Mouse (Mus musculus) MEL (cell line): Measurements from ENCODE around the gene Rpl18a. TPM values are rescaled to one million over a fixed set of nuclear protein-coding genes. Genes with fewer than 3 reads are reported as not detected.

ENCODE experiments used
- DNase-seq: peaks from one replicate; pipeline ENCODE4 v3.0.0; 2011; ENCODE audit warnings: low read depth, low spot score
- H3K27ac ChIP-seq: 2 replicates; pipeline ENCODE4 v1.5.1; 2012; ENCODE audit warnings: low read depth, mild to moderate bottlenecking, control low read depth, low read length, moderate library complexity; ENCODE audit not compliant: control insufficient read depth
- H3K27me3 ChIP-seq, 2 experiments: fragments of 150-350 bp in 1 of 2; sonication (generic) in 1 of 2; 2 replicates each; pipeline ENCODE4 v1.6.1; 2012; ENCODE audit warnings: low read length in 2 of 2, mild to moderate bottlenecking in 2 of 2, improper control_type of control experiment in 1 of 2, moderate library complexity in 1 of 2; ENCODE audit not compliant: insufficient read depth in 2 of 2, control insufficient read depth in 1 of 2
- H3K36me3 ChIP-seq, 2 experiments: 2 replicates each; pipeline ENCODE4 v1.6.1; 2012 to 2014; ENCODE audit warnings: low read length in 2 of 2, improper control_type of control experiment in 1 of 2, inconsistent platforms in 1 of 2, mild to moderate bottlenecking in 1 of 2; ENCODE audit not compliant: insufficient read depth in 2 of 2, control insufficient read depth in 1 of 2
- H3K4me1 ChIP-seq, 2 experiments: fragments of 150-350 bp in 1 of 2; sonication (generic) in 1 of 2; 2 replicates each; pipeline ENCODE4 v1.6.1; 2012; ENCODE audit warnings: low read length in 2 of 2, improper control_type of control experiment in 1 of 2, mild to moderate bottlenecking in 1 of 2; ENCODE audit not compliant: insufficient read depth in 2 of 2, control insufficient read depth in 1 of 2
- H3K4me3 ChIP-seq, 2 experiments: fragments of 150-350 bp in 1 of 2; sonication (generic) in 1 of 2; 2 replicates each; pipeline ENCODE4 v1.5.1; 2012; ENCODE audit warnings: low read depth in 2 of 2, low read length in 2 of 2, mild to moderate bottlenecking in 2 of 2, moderate library complexity in 2 of 2, control low read depth in 1 of 2, improper control_type of control experiment in 1 of 2; ENCODE audit not compliant: control insufficient read depth in 1 of 2, insufficient read depth in 1 of 2
- H3K79me2 ChIP-seq: 2 replicates; pipeline ENCODE4 v1.6.1; 2012; ENCODE audit warnings: mild to moderate bottlenecking, low read length, moderate library complexity; ENCODE audit not compliant: control insufficient read depth, poor library complexity, insufficient read depth
- H3K9ac ChIP-seq: 2 replicates; pipeline ENCODE4 v1.6.1; 2012; ENCODE audit warnings: low read depth, mild to moderate bottlenecking, control low read depth, low read length, moderate library complexity; ENCODE audit not compliant: control insufficient read depth, poor library complexity, severe bottlenecking
- H3K9me3 ChIP-seq: fragments of 150-350 bp; sonication (generic); replicated peaks from 2 replicates; pipeline ENCODE4 v1.6.1; 2012; ENCODE audit warnings: mild to moderate bottlenecking, low read length, improper control_type of control experiment, moderate library complexity; ENCODE audit not compliant: insufficient read depth
- CHD1 ChIP-seq: IDR thresholded peaks from 2 replicates; pipeline ENCODE4 v1.6.1; 2012; ENCODE audit warnings: low read depth, mild to moderate bottlenecking, inconsistent platforms, low read length, improper control_type of control experiment
- CHD2 ChIP-seq: IDR thresholded peaks from 2 replicates; pipeline ENCODE4 v1.6.1; 2011; ENCODE audit warnings: low read length, improper control_type of control experiment
- CTCF ChIP-seq, 3 experiments: IDR thresholded peaks in 2 of 3; conservative IDR thresholded peaks in 1 of 3; 2 replicates each; pipeline ENCODE4 v1.5.1; 2011 to 2012; ENCODE audit warnings: low read length in 3 of 3, low read depth in 2 of 3, mild to moderate bottlenecking in 2 of 3, improper control_type of control experiment in 1 of 3, inconsistent platforms in 1 of 3, mixed read lengths in 1 of 3, moderate library complexity in 1 of 3; ENCODE audit not compliant: control insufficient read depth in 1 of 3, insufficient read depth in 1 of 3, poor library complexity in 1 of 3, severe bottlenecking in 1 of 3
- E2F4 ChIP-seq: IDR thresholded peaks from 2 replicates; pipeline ENCODE4 v1.6.1; 2011; ENCODE audit warnings: low read depth, low read length, improper control_type of control experiment, borderline replicate concordance
- ELF1 ChIP-seq: IDR thresholded peaks from 2 replicates; pipeline ENCODE4 v1.6.1; 2014; ENCODE audit warnings: low read depth, mild to moderate bottlenecking, inconsistent platforms, low read length, improper control_type of control experiment, moderate library complexity
- EP300 ChIP-seq, 2 experiments: IDR thresholded peaks; 2 replicates each; pipeline ENCODE4 v1.6.1; 2011; ENCODE audit warnings: improper control_type of control experiment in 2 of 2, low read length in 2 of 2, low read depth in 1 of 2, mild to moderate bottlenecking in 1 of 2
- GATA1 ChIP-seq: IDR thresholded peaks from 2 replicates; pipeline ENCODE4 v1.6.1; 2011; ENCODE audit warnings: low read depth, low read length, improper control_type of control experiment
- JUND ChIP-seq: IDR thresholded peaks from 2 replicates; pipeline ENCODE4 v1.6.1; 2011; ENCODE audit warnings: low read depth, mild to moderate bottlenecking, improper control_type of control experiment, low read length
- MEF2A ChIP-seq: IDR thresholded peaks from 2 replicates; pipeline ENCODE4 v1.6.1; 2014; ENCODE audit warnings: low read depth, mild to moderate bottlenecking, inconsistent platforms, low read length, improper control_type of control experiment; ENCODE audit not compliant: poor library complexity, insufficient replicate concordance, severe bottlenecking; ENCODE audit errors: extremely low read depth
- MYB ChIP-seq: IDR thresholded peaks from 2 replicates; pipeline ENCODE4 v1.6.1; 2011; ENCODE audit warnings: mild to moderate bottlenecking, low read depth, low read length, improper control_type of control experiment
- NELFE ChIP-seq: IDR thresholded peaks from 2 replicates; pipeline ENCODE4 v1.6.1; 2011; ENCODE audit warnings: low read depth, low read length, improper control_type of control experiment
- POLR2A ChIP-seq, 2 experiments: IDR thresholded peaks; 2 replicates each; pipeline ENCODE4 v1.6.1; 2011 to 2012; ENCODE audit warnings: low read length in 2 of 2, mild to moderate bottlenecking in 2 of 2, control low read depth in 1 of 2, improper control_type of control experiment in 1 of 2, low read depth in 1 of 2, moderate library complexity in 1 of 2; ENCODE audit not compliant: control insufficient read depth in 1 of 2, insufficient read depth in 1 of 2, poor library complexity in 1 of 2
- RAD21 ChIP-seq: IDR thresholded peaks from 2 replicates; pipeline ENCODE4 v1.6.1; 2011; ENCODE audit warnings: mild to moderate bottlenecking, low read depth, low read length, improper control_type of control experiment
- SIN3A ChIP-seq: IDR thresholded peaks from 2 replicates; pipeline ENCODE4 v1.6.1; 2012; ENCODE audit warnings: low read length, improper control_type of control experiment, inconsistent platforms
- TAL1 ChIP-seq: IDR thresholded peaks from 2 replicates; pipeline ENCODE4 v1.6.1; 2012; ENCODE audit warnings: mild to moderate bottlenecking, inconsistent platforms, low read length, moderate library complexity, mixed read lengths
- TBP ChIP-seq: IDR thresholded peaks from 2 replicates; pipeline ENCODE4 v1.8.0; 2011; ENCODE audit warnings: low read depth, low read length, improper control_type of control experiment
- USF1 ChIP-seq: IDR thresholded peaks from 2 replicates; pipeline ENCODE4 v1.6.1; 2014; ENCODE audit warnings: low read depth, mild to moderate bottlenecking, inconsistent platforms, low read length, improper control_type of control experiment, moderate library complexity
- USF2 ChIP-seq, 2 experiments: IDR thresholded peaks; 2 replicates each; pipeline ENCODE4 v1.6.1; 2011 to 2012; ENCODE audit warnings: improper control_type of control experiment in 2 of 2, low read length in 2 of 2, borderline replicate concordance in 1 of 2, inconsistent platforms in 1 of 2, low read depth in 1 of 2, mild to moderate bottlenecking in 1 of 2; ENCODE audit not compliant: insufficient read depth in 1 of 2
- ZKSCAN1 ChIP-seq: IDR thresholded peaks from 2 replicates; pipeline ENCODE4 v1.6.1; 2012; ENCODE audit warnings: low read depth, mild to moderate bottlenecking, inconsistent platforms, low read length, improper control_type of control experiment, moderate library complexity
- ZMIZ1 ChIP-seq: IDR thresholded peaks from 2 replicates; pipeline ENCODE4 v1.6.1; 2012; ENCODE audit warnings: low read depth, mild to moderate bottlenecking, inconsistent platforms, low read length, improper control_type of control experiment, moderate library complexity
- polyA plus RNA-seq, 2 experiments: library from polyadenylated mRNA; stranded (reverse) in 1 of 2; unstranded in 1 of 2; fragments of >175 nt in 1 of 2; fragments of >200 nt in 1 of 2; gene quantifications; 2 replicates each; pipeline versions ENCODE4 v1.2.1 to v1.2.4; 2012; ENCODE audit warnings: low replicate concordance in 2 of 2, low read depth in 1 of 2; ENCODE audit not compliant: insufficient read length in 2 of 2, insufficient read depth in 1 of 2, missing spikeins in 1 of 2
- total RNA-seq: library from RNA; depleted of rRNA; stranded (reverse); fragments of 300-350 nt; gene quantifications from 2 replicates; pipeline ENCODE4 v1.2.3, GENCODE M21; 2012

Rpl18a gene
- total and polyA plus RNA-seq, 3 experiments = 5,399 to 5,671 TPM; not detected in 1

DNA sequence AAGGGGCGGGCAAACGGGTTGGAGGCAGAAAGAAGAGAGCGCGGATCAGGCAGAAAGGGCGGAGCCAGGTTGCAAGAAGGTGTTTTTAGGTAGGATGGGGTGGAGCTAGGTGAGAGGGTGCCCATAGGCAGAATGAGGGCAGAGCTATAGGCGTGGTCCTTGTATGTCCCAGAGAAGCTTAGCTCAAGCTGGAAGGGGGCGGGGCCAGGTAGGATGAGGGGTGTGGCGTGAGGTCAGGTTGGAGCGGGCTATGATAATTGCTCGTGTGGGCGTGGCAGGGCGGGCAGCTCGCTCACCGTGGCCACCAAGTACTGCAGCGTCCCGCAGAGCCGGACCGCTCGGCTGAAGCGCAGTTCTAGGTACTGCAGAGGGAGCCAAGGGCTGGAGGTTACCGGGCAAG lies 5.9 kb downstream of the Rpl18a start:
- Histone ChIP-seq H3K36me3 (peaks cover 5 to 12% of the 10 kb centered on the region in 2 experiments; a peak in 3 of 4 replicates), H3K79me2 (peaks cover 9% of the 10 kb centered on the region), H3K9me3 (no peaks in the 10 kb centered on the region), H3K27me3 (no peaks in the 10 kb centered on the region), H3K9ac (no peak overlapping the region), H3K4me1 (no peaks in the 10 kb centered on the region), H3K27ac (no peak overlapping the region), H3K4me3 (no peak overlapping the region)
- TF ChIP-seq E2F4 (no peak), ELF1 (no peak), MEF2A (no peak), ZMIZ1 (no peak), TAL1 (no peak), CTCF (IDR thresholded peaks at IDR 0.05 in 2 of 3, conservative IDR thresholded peaks at IDR 0.05 in 1 of 3; ENCODE audit: control insufficient read depth in 1 of 3, insufficient read depth in 1 of 3, low read depth in 2 of 3, low read length in 3 of 3, poor library complexity in 1 of 3, severe bottlenecking in 1 of 3) (no peak), RAD21 (no peak), TBP (no peak), SIN3A (no peak), USF2 (IDR thresholded peaks at IDR 0.05; ENCODE audit: borderline replicate concordance in 1 of 2, insufficient read depth in 1 of 2, low read depth in 1 of 2, low read length in 2 of 2) (no peak), NELFE (no peak)
- DNase-seq = no peak

DNA sequence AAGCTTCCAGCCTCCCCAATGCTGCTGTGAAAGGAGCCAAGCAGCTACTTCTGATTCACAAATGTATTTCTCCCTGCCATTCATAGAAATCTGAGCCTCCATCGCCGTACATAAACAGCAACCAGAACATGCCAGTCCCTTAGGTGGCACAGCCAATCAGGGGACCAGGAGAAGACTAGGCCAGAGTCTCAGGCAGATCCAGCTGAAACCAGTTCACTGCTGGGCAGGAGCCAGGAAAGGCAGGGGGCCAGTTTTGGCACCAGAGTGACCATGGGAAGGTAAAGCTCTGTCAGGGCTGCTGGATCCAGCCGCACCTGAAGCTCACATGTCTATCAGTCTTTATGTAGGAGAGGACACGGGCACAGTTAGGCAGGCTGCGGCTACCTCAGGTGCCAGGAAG lies 6.6 kb downstream of the Rpl18a start:
- H3K27me3 ChIP-seq = no peaks in the 10 kb centered on the region
- TF ChIP-seq ZMIZ1 = no peak
- no peak for TF ChIP-seq EP300 (IDR thresholded peaks at IDR 0.05; ENCODE audit: low read depth in 1 of 2, low read length in 2 of 2)
- TF ChIP-seq RAD21 = no peak
- no peak for TF ChIP-seq USF1
- no peak for TF ChIP-seq ZKSCAN1
- no peak for TF ChIP-seq SIN3A
- no peak for TF ChIP-seq POLR2A (IDR thresholded peaks at IDR 0.05; ENCODE audit: control insufficient read depth in 1 of 2, insufficient read depth in 1 of 2, low read depth in 1 of 2, low read length in 2 of 2, poor library complexity in 1 of 2)
- TF ChIP-seq ELF1 = no peak
- TF ChIP-seq CHD1 = no peak
- no peak for TF ChIP-seq TBP
- TF ChIP-seq JUND = no peak
- no peak for TF ChIP-seq GATA1
- TF ChIP-seq NELFE = no peak
- TF ChIP-seq MYB = no peak
- TF ChIP-seq CHD2 = no peak
- H3K9me3 ChIP-seq = no peaks in the 10 kb centered on the region
- H3K27ac ChIP-seq = no peak overlapping the region
- H3K4me3 ChIP-seq = no peak overlapping the region
- H3K36me3 ChIP-seq = peaks cover 5 to 12% of the 10 kb centered on the region in 2 experiments; a peak in 3 of 4 replicates
- peaks cover 2% of the 10 kb centered on the region for H3K79me2 ChIP-seq
- DNase-seq = no peak
- no peaks in the 10 kb centered on the region for H3K4me1 ChIP-seq
- no peak overlapping the region for H3K9ac ChIP-seq
